Mouse (Mus musculus) midbrain, embryonic 14.5 days (tissue): ENCODE results near the gene Nme1. TPM values are rescaled to one million over a fixed set of nuclear protein-coding genes. Genes with fewer than 3 reads are reported as not detected.

ENCODE experiments used
- ATAC-seq: fragments of 200-750 bp; cut with Nextera tagmentation; 2 replicates; pipeline ENCODE4 v1.8.0; 2017; ENCODE audit warnings: moderate number of reproducible peaks, moderate library complexity; ENCODE audit not compliant: low FRiP score, low TSS enrichment
- DNase-seq: peaks from one replicate; pipeline ENCODE4 v3.0.0-alpha.2; 2015
- H3K27ac ChIP-seq: fragments of 300-500 bp; sonication (generic); replicated peaks from 2 replicates; pipeline ENCODE4 v1.5.1; 2014; ENCODE audit warnings: mild to moderate bottlenecking, low read depth, low read length, moderate library complexity
- H3K27me3 ChIP-seq: fragments of 300-500 bp; sonication (generic); 2 replicates; pipeline ENCODE4 v1.6.1; 2014; ENCODE audit warnings: low read length, control low read depth, mixed read lengths; ENCODE audit not compliant: control insufficient read depth, insufficient read depth
- H3K36me3 ChIP-seq: fragments of 300-500 bp; sonication (generic); 2 replicates; pipeline ENCODE4 v1.6.1; 2014; ENCODE audit warnings: low read length, control low read depth; ENCODE audit not compliant: control insufficient read depth, insufficient read depth
- H3K4me1 ChIP-seq: fragments of 300-500 bp; sonication (generic); 2 replicates; pipeline ENCODE4 v1.6.1; 2014; ENCODE audit warnings: mild to moderate bottlenecking, antibody characterized with exemption, low read length, control low read depth; ENCODE audit not compliant: control insufficient read depth, insufficient read depth
- H3K4me2 ChIP-seq: fragments of 300-500 bp; sonication (generic); 2 replicates; pipeline ENCODE4 v1.6.1; 2014; ENCODE audit warnings: mild to moderate bottlenecking, low read length, moderate library complexity
- H3K4me3 ChIP-seq: fragments of 300-500 bp; sonication (generic); replicated peaks from 2 replicates; pipeline ENCODE4 v1.5.1; 2014; ENCODE audit warnings: low read depth, low read length
- H3K9ac ChIP-seq: fragments of 300-500 bp; sonication (generic); replicated peaks from 2 replicates; pipeline ENCODE4 v1.6.1; 2014; ENCODE audit warnings: mild to moderate bottlenecking, low read length, moderate library complexity
- H3K9me3 ChIP-seq: fragments of 300-500 bp; sonication (generic); 2 replicates; pipeline ENCODE4 v1.6.1; 2016; ENCODE audit warnings: low read length, control low read depth, mixed read lengths; ENCODE audit not compliant: control insufficient read depth
- WGBS: fragments of 180-500 bp; shearing (Covaris S2); extraction: QIAGEN DNeasy Blood & Tissue Kit; methylation state at CpG from one replicate; pipeline ENCODE4 v1.1.7; 2014; 5-methylcytosine and 5-hydroxymethylcytosine counted together
- polyA plus RNA-seq: library from polyadenylated mRNA; unstranded; fragments of >200 nt; fragmentation: Nextera tagmentation; extraction: Ambion mirVana; gene quantifications from 2 replicates; pipeline ENCODE4 v1.2.1, GENCODE M21; 2014

Nme1 gene
- polyA plus RNA-seq: 439 and 597 TPM in 2 replicates

- Histone ChIP-seq H3K36me3 (peaks cover 26% of the 10 kb centered on the region), H3K9ac (peak within 1 kb of the TSS; percentile 81), H3K4me1 (peaks cover 8% of the 10 kb centered on the region; the same call in 1 of the 2 replicates), H3K9me3 (no peaks in the 10 kb centered on the region), H3K27me3 (no peaks in the 10 kb centered on the region), H3K4me3 (peak within 1 kb of the TSS; percentile 82), H3K4me2 (peak within 1 kb of the TSS; percentile 83), H3K27ac (peak within 1 kb of the TSS; percentile 82)
- under 1% methylated on average over 40 of the region's 40 CpGs for WGBS
- DNase-seq (peak; percentile 99), ATAC-seq (peak; percentile 95)
These were observed at the start of gene Nme1, which contains the start of gene Gm20390 for GRCm38 (mm10) chr11:93968005-93968847. Nme1 (minus strand) TSS chr11:93968521. Gm20390 (minus strand) TSS chr11:93968293.

DNA sequence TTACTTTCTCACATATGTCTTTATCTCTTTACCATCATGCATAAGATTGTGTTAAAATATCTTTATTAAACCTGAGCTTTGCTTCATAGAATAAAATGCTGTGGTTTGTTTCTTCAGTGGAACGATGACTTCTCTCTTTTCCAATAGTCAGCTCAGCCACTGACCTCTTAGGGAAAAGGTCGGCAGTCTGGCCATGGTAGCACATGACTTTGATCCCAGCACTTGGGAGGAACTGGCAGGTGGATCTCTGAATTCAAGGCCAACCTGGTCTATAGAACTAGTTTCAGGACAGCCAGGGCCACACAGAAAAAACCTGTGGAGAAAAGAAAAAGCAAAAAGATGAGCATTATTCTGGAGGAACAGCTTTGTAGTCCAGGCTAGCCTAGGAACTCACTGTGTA, 35.0 kb upstream of the Nme1 start:
- H3K4me3 ChIP-seq: no peak overlapping the region
- no peaks in the 10 kb centered on the region for H3K36me3 ChIP-seq
- H3K27me3 ChIP-seq: no peaks in the 10 kb centered on the region
- H3K27ac ChIP-seq: no peak overlapping the region
- WGBS: 96% methylated on average over 2 of the region's 2 CpGs
- no peak for ATAC-seq
- H3K9me3 ChIP-seq: no peaks in the 10 kb centered on the region
- no peak overlapping the region for H3K4me2 ChIP-seq
- peaks cover 2% of the 10 kb centered on the region; the same call in 1 of the 2 replicates for H3K4me1 ChIP-seq
- H3K9ac ChIP-seq: no peak overlapping the region
- no peak for DNase-seq

GRCm38 (mm10) chr11:93999276-93999675, 31.0 kb upstream of the Nme1 start:
- H3K9ac ChIP-seq: no peak overlapping the region
- peaks cover 25% of the 10 kb centered on the region for H3K4me1 ChIP-seq
- no peak overlapping the region for H3K4me2 ChIP-seq
- no peak overlapping the region for H3K27ac ChIP-seq
- H3K9me3 ChIP-seq: no peaks in the 10 kb centered on the region
- H3K4me3 ChIP-seq: no peak overlapping the region
- no peak for ATAC-seq
- DNase-seq: no peak
- H3K36me3 ChIP-seq: no peaks in the 10 kb centered on the region
- H3K27me3 ChIP-seq: no peaks in the 10 kb centered on the region

GRCm38 (mm10) chr11:93997141-93997775, 28.9 kb upstream of the Nme1 start:
- Histone ChIP-seq H3K27ac (no peak overlapping the region), H3K4me3 (peak overlapping the region; percentile 84), H3K27me3 (no peaks in the 10 kb centered on the region), H3K9me3 (no peaks in the 10 kb centered on the region), H3K4me2 (peak overlapping the region; percentile 93), H3K9ac (peak overlapping the region; percentile 27; the same call in 1 of the 2 replicates), H3K4me1 (peaks cover 25% of the 10 kb centered on the region), H3K36me3 (no peaks in the 10 kb centered on the region)
- ATAC-seq: no peak
- 38% methylated on average over 13 of the region's 13 CpGs for WGBS
- no peak for DNase-seq

DNA sequence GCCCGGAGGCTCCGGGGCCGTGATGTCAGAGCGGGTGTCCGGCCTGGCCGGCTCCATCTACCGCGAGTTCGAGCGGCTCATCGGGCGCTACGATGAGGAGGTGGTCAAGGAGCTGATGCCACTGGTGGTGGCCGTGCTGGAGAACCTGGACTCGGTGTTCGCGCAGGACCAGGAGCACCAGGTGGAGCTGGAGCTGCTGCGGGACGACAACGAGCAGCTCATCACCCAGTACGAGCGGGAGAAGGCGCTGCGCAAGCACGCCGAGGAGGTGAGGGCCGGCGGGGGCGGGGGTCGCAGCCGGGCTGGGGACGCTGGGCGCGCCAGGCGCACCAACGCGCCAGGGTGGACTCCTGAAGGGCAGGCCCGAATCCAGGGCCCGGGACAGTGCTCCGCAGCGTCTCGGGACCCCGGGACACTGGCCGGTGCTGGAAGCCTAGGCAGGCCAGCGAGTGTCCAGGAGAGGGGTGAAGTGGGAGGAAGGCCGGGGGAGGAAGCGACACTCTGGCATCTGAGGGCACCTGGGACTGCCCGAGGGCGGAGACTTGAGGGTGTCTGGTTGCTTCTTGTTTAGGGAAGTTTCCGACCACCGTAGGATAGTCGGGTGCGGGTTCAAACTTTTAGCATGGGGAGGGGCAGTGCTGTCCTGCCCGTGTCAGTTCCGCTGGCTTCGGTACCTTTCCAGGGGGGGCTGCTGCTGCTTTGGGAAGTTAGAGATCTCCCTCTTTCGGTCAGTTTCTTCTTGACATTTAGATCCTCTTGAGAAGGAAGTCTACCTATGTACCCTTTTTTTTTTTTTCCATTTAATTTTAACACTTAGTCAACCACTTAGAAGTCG, 28.2 kb upstream of the Nme1 start:
- DNase-seq: peak; percentile 20
- Histone ChIP-seq H3K27ac (peak overlapping the region; percentile 92), H3K4me3 (peak overlapping the region; percentile 84), H3K27me3 (no peaks in the 10 kb centered on the region), H3K4me1 (peaks cover 25% of the 10 kb centered on the region), H3K36me3 (no peaks in the 10 kb centered on the region), H3K9me3 (no peaks in the 10 kb centered on the region), H3K4me2 (peak overlapping the region; percentile 93), H3K9ac (peak overlapping the region; percentile 90)
- under 1% methylated on average over 58 of the region's 58 CpGs for WGBS
- ATAC-seq: peak; percentile 68

DNA sequence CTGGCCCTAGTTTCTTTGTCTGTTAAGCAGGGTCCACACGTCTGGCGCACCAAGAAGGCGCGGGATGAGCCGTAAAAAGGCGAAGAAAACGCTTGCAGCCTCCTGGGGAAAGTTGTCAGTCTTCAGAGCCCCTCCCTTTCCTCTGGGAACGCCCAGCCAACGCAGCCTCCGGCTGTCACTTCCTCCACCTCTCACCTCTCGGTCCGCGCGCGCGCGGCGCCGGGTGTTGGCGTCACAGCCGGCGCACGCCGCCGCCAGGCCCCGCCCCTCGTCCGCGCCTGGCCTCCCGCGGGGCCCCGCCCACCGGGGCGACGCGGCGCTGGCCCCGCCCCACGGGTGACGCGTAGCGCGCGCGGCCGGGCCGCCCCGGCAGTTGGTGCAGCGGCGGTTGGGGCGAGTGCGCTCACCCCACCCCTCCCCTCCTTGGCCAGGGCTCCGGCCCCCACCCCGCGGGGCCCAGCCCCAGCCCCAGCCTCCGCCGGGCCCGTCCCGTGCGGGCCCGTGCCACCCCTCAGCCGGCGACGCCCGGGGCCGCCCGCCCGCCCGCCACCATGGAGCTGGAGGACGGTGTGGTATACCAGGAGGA, 27.5 kb upstream of the Nme1 start, which contains the start of gene Spag9:
Gene Spag9, plus strand, starts transcription at position 372 of the 586 bp plus-strand sequence.
- ATAC-seq (peak; percentile 93), DNase-seq (peak; percentile 98)
- Histone ChIP-seq H3K4me3 (peak within 1 kb of the TSS; percentile 84), H3K4me1 (peaks cover 25% of the 10 kb centered on the region), H3K9ac (peak within 1 kb of the TSS; percentile 90), H3K9me3 (no peaks in the 10 kb centered on the region), H3K36me3 (no peaks in the 10 kb centered on the region), H3K27ac (peak within 1 kb of the TSS; percentile 92), H3K4me2 (peak within 1 kb of the TSS; percentile 93), H3K27me3 (no peaks in the 10 kb centered on the region)
- under 1% methylated on average over 69 of the region's 70 CpGs for WGBS

DNA sequence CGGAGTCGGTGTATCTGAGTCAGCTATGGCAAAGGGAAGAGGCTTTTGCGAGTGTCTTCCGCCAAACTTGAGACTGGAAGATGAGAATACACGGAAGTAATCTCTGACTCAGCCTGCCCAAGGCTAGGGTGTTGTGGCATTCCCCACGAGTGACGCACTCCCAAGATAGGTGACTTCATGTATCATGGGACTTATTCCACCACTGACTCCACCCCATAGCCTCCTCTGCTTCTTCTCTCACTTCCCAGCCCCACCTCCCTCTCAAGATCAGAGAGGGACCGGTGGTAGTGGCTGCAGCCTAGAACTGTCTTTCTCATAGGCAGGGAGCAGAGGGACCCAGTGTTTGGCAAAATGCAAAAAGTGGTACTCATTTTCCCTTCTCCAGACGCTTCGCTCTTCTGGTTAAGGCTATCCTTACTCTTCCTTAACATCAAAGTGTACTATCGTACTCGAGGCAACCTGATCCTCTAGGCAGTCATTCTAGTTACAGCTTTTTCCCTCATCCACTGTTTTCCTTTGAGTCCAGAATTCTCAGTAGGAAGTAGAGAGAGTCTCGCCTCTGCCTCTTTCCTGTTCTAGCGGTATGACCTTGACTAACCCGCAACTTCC, 26.9 kb upstream of the Nme1 start:
- ATAC-seq (peak; percentile 3; the same call in 1 of the 2 replicates), DNase-seq (no peak)
- peak overlapping the region; percentile 90 for H3K9ac ChIP-seq
- no peaks in the 10 kb centered on the region for H3K36me3 ChIP-seq
- peak overlapping the region; percentile 84 for H3K4me3 ChIP-seq
- H3K4me1 ChIP-seq: peaks cover 25% of the 10 kb centered on the region
- peak overlapping the region; percentile 93 for H3K4me2 ChIP-seq
- H3K27me3 ChIP-seq: no peaks in the 10 kb centered on the region
- 10% methylated on average over 15 of the region's 15 CpGs for WGBS
- peak overlapping the region; percentile 92 for H3K27ac ChIP-seq
- H3K9me3 ChIP-seq: no peaks in the 10 kb centered on the region
